Mouse (Mus musculus): ENCODE measurements around the gene Pde6g. TPM values are rescaled to one million over a fixed set of nuclear protein-coding genes. Genes with fewer than 3 reads are reported as not detected.

Gene Pde6g
- polyA plus RNA-seq, 1 experiment from 2014 or later, result 0.51 TPM

DNA sequence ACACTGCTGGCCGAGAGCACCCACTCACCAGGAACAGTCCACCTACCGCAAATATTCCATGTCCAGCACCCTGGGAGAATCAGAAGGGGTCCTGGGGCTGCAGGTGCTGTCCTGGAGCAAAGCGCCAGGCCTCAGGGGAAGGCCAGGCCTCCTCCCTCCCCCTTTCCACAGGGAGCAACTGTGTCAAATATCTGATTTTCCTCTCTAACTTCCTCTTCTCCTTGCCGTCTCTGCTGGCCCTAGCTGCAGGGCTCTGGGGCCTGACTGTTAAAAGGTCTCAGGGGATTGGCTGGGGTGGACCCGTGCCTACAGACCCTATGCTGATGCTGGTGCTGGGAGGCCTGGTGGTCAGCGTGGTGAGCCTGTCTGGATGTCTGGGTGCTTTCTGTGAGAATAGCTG is 9.2 kb downstream of the Pde6g start:
- WGBS, result 61% methylated on average over 6 of the region's 6 CpGs
- ATAC-seq (replicated peaks; ENCODE audit: low FRiP score) (no peak), DNase-seq (ENCODE audit: low spot score) (peak; percentile 19)
- Histone ChIP-seq H3K4me3 (ENCODE audit: low read depth, low read length) (no peak overlapping the region), H3K4me2 (no peak overlapping the region), H3K9me3 (ENCODE audit: control insufficient read depth, low read length) (no peaks in the 10 kb centered on the region), H3K9ac (ENCODE audit: low read depth, low read length) (no peak overlapping the region), H3K27me3 (replicated peaks; ENCODE audit: control insufficient read depth, insufficient read depth, low read length) (no peaks in the 10 kb centered on the region), H3K36me3 (ENCODE audit: control insufficient read depth, insufficient read depth, low read length) (no peaks in the 10 kb centered on the region), H3K27ac (ENCODE audit: low read depth, low read length) (no peak overlapping the region), H3K4me1 (replicated peaks; ENCODE audit: control insufficient read depth, insufficient read depth, low read length) (peaks cover 2% of the 10 kb centered on the region; the same call in 1 of the 2 replicates)

DNA sequence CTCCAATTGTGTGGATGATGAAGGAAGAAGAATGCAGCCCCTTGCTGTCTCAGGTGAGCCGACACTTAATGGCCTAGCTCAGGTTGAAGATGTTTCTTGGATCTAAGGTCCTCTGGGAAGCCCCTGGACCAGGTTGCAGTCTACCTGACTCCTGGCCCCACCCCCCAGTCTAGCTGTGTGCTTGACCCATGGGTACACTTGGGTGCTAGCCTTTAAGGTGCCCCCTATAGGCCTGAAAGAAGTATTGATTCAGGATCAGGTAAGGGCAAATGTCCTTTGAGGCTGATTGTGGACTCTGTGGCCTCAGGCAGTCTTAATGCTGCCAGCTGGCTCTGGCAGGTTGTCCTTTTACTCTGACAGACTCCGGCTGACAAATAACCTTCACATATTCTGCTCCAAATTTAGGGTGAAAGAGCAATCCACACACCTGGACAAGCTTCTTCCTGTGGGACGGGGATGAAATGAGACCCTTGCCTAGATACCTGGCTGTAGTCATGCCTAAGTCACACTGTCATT is 10.5 kb downstream of the Pde6g start:
- no peaks in the 10 kb centered on the region for H3K9me3 ChIP-seq (ENCODE audit: control insufficient read depth, low read length)

DNA sequence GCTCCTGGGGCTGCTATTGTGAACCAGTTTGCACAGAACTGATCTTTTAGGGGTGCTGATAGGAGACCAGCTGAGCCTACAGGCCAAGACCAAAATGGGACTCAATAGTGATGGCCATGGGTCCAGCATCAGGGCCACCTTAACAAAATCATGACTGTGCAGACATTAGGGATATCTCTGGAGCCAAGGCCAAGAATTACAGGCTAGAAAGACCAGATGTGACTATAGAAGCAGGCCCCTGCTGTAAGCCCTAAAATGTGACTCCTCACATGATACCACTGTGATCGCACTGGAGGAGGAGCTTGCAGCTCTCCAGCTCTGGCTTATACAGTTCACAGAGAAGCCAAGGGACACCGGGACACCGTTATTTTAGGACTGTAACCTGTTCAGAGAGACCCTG is 11.0 kb downstream of the Pde6g start, which contains the start of gene Tspan10:
Gene Tspan10, plus strand, starts transcription at position 301 of the 400 bp plus-strand sequence.
- Histone ChIP-seq H3K9ac (ENCODE audit: low read depth, low read length) (no peak within 1 kb of the TSS), H3K4me1 (replicated peaks; ENCODE audit: control insufficient read depth, insufficient read depth, low read length) (peaks cover 2% of the 10 kb centered on the region; the same call in 1 of the 2 replicates), H3K27me3 (replicated peaks; ENCODE audit: control insufficient read depth, insufficient read depth, low read length) (no peaks in the 10 kb centered on the region), H3K36me3 (ENCODE audit: control insufficient read depth, insufficient read depth, low read length) (no peaks in the 10 kb centered on the region), H3K4me3 (ENCODE audit: low read depth, low read length) (no peak within 1 kb of the TSS), H3K27ac (ENCODE audit: low read depth, low read length) (no peak within 1 kb of the TSS), H3K9me3 (ENCODE audit: control insufficient read depth, low read length) (no peaks in the 10 kb centered on the region), H3K4me2 (no peak within 1 kb of the TSS)
- 83% methylated on average over 3 of the region's 3 CpGs for WGBS
- no peak for DNase-seq (ENCODE audit: low spot score)
- no peak for ATAC-seq (replicated peaks; ENCODE audit: low FRiP score)

More for the DNA sequence above, 10.5 kb downstream of the Pde6g start:
- 84% methylated on average over 3 of the region's 3 CpGs for WGBS
- Histone ChIP-seq H3K36me3 (ENCODE audit: control insufficient read depth, insufficient read depth, low read length) (no peaks in the 10 kb centered on the region), H3K27me3 (replicated peaks; ENCODE audit: control insufficient read depth, insufficient read depth, low read length) (no peaks in the 10 kb centered on the region), H3K4me2 (no peak overlapping the region), H3K27ac (ENCODE audit: low read depth, low read length) (no peak overlapping the region), H3K4me3 (ENCODE audit: low read depth, low read length) (no peak overlapping the region), H3K9ac (ENCODE audit: low read depth, low read length) (no peak overlapping the region), H3K4me1 (replicated peaks; ENCODE audit: control insufficient read depth, insufficient read depth, low read length) (peaks cover 2% of the 10 kb centered on the region; the same call in 1 of the 2 replicates)
- ATAC-seq (replicated peaks; ENCODE audit: low FRiP score) (no peak), DNase-seq (ENCODE audit: low spot score) (no peak)

DNA sequence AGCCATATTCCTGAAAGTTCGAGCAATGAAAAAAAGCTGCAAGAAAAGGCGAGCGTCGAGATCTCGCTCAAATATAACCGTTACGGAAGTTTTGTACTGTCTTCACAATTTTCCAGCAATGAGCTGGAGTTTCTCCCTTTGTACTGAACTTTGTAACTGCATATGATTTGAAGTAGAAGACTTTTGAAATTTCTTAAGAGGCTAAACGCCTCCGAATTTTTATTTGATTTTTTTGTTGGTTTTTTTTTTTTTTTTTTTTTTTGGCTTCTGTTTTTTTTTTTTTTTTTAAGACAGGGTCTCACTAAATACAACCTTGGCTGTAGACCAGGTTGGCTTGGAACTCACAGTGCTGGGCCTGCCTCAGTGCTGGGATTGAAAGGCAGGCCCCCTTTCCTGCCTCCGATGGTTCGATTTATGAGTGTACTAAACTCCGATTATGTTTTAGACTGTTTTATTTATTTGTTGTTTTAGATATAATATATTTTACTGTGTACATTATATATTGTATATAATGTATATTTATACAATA is 15.4 kb downstream of the Pde6g start:
- 32% methylated on average over 12 of the region's 12 CpGs for WGBS
- peak overlapping the region; percentile 90 for H3K9ac ChIP-seq (ENCODE audit: low read depth, low read length)
- no peak for ATAC-seq (replicated peaks; ENCODE audit: low FRiP score)
- H3K9me3 ChIP-seq (ENCODE audit: control insufficient read depth, low read length), result no peaks in the 10 kb centered on the region
- no peak for DNase-seq (ENCODE audit: low spot score)
- peak overlapping the region; percentile 62 for H3K27ac ChIP-seq (ENCODE audit: low read depth, low read length)
- peak overlapping the region; percentile 99 for H3K4me3 ChIP-seq (ENCODE audit: low read depth, low read length)
- H3K4me1 ChIP-seq (replicated peaks; ENCODE audit: control insufficient read depth, insufficient read depth, low read length), result peaks cover 10% of the 10 kb centered on the region
- peak overlapping the region; percentile 94 for H3K4me2 ChIP-seq
- no peaks in the 10 kb centered on the region for H3K27me3 ChIP-seq (replicated peaks; ENCODE audit: control insufficient read depth, insufficient read depth, low read length)
- H3K36me3 ChIP-seq (ENCODE audit: control insufficient read depth, insufficient read depth, low read length), result peaks cover 12% of the 10 kb centered on the region

DNA sequence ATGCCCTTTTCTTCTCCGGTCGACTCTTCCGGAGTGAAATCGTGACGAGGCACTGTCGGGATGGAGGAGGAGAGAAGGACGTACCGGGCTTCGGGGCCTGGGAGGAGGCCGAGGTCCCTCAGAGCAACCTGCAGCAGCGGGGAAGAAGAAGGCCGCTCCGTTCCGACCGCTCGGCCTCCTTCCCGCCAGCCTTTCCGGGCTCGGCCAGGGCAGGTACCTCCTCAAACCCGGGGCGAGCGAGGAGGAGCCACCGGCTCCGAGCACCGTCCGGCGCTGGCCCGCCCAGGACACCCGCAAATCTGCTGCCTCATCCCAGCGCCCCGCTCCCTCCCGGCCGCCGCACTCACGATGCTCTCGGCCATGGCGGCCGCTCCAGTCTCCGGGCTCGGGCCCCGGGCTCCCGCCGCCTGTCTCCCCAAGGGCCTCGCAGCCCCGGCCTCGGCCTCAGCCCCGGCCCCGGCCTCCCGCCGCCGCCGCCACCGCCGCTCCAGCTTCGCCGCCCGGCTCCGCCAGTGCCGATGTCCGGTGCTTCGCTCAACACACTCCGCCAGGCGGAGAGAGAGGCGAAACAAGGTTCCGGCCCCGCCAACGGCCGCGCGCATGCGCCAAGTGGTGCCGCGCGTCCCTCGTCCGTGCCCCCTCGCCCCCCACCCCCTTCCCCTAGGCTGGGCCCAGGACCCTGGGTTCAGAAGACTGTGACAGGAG is 16.0 kb downstream of the Pde6g start, which contains the start of gene Nploc4:
Gene Nploc4, minus strand, starts transcription at position 557 of the 705 bp plus-strand sequence.
- Histone ChIP-seq H3K27me3 (replicated peaks; ENCODE audit: control insufficient read depth, insufficient read depth, low read length) (no peaks in the 10 kb centered on the region), H3K4me1 (replicated peaks; ENCODE audit: control insufficient read depth, insufficient read depth, low read length) (peaks cover 10% of the 10 kb centered on the region), H3K4me3 (ENCODE audit: low read depth, low read length) (peak within 1 kb of the TSS; percentile 99), H3K4me2 (peak within 1 kb of the TSS; percentile 94), H3K9ac (ENCODE audit: low read depth, low read length) (peak within 1 kb of the TSS; percentile 90), H3K36me3 (ENCODE audit: control insufficient read depth, insufficient read depth, low read length) (peaks cover 17% of the 10 kb centered on the region), H3K27ac (ENCODE audit: low read depth, low read length) (peak within 1 kb of the TSS; percentile 62), H3K9me3 (ENCODE audit: control insufficient read depth, low read length) (no peaks in the 10 kb centered on the region)
- DNase-seq (ENCODE audit: low spot score) (peak; percentile 90), ATAC-seq (replicated peaks; ENCODE audit: low FRiP score) (peak; percentile 87)
- WGBS, result under 1% methylated on average over 66 of the region's 77 CpGs

DNA sequence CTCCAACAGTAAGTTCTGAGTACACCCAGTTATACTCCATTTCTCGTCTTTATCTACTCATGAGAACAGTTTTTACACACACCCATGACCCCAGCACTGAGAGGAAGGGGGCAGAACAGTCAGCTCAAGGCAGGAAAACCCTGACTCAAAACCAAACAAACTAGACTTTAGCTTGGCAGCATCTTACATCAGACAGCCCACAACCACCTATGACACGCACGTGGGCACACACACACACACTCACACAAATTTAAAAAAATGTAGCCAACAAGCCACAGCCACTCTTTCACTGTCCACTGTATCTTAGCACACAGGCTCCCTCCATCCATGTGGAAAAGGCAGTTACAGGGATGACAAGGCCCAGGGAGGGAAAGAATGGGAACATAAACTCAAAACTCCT is 26.6 kb downstream of the Pde6g start:
- peaks cover 37% of the 10 kb centered on the region for H3K36me3 ChIP-seq (ENCODE audit: control insufficient read depth, insufficient read depth, low read length)

DNA sequence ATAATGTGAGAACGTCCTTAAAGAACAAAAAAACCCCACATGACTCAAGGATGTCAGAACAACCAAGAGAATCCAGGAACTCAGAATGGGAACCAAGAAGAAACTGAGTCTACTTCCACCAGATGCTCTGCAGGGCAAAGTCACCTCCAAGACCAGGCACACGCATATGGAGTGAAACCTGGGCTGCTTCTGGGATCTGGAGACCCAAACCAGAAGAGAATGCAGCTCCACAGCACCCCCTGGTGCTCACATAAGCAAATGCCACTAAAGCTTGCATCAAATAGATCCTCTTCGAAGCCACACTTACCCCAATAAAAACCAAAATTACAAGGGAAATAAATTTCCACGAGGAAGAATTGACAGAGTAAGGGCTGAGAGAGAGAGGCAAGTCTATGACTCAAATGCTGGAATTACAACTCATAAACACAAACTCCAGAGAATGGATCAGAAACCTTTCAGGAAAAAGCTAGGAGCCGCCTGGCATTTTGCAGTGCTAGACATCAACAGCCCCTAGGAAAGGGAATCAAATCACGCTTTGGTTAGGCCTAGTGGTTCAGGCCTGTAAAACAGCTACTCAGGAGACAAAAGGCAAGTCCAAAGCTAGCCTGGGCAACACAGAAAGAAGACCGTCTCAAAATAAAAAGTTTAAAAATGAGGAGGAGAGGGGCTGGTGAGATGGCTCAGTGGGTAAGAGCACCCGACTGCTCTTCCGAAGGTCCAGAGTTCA is 29.6 kb downstream of the Pde6g start:
- Histone ChIP-seq H3K36me3 (ENCODE audit: control insufficient read depth, insufficient read depth, low read length) (peaks cover 42% of the 10 kb centered on the region), H3K27ac (ENCODE audit: low read depth, low read length) (no peak overlapping the region), H3K4me3 (ENCODE audit: low read depth, low read length) (no peak overlapping the region), H3K4me2 (no peak overlapping the region), H3K9ac (ENCODE audit: low read depth, low read length) (no peak overlapping the region), H3K4me1 (replicated peaks; ENCODE audit: control insufficient read depth, insufficient read depth, low read length) (no peaks in the 10 kb centered on the region), H3K27me3 (replicated peaks; ENCODE audit: control insufficient read depth, insufficient read depth, low read length) (no peaks in the 10 kb centered on the region), H3K9me3 (ENCODE audit: control insufficient read depth, low read length) (no peaks in the 10 kb centered on the region)
- no peak for ATAC-seq (replicated peaks; ENCODE audit: low FRiP score)
- WGBS, result 76% methylated on average over 9 of the region's 9 CpGs
- DNase-seq (ENCODE audit: low spot score), result no peak

More for the DNA sequence above, 26.6 kb downstream of the Pde6g start:
- H3K4me2 ChIP-seq, result no peak overlapping the region
- ATAC-seq (replicated peaks; ENCODE audit: low FRiP score) (no peak), DNase-seq (ENCODE audit: low spot score) (no peak)
- WGBS, result 87% methylated on average over 3 of the region's 3 CpGs
- no peaks in the 10 kb centered on the region for H3K4me1 ChIP-seq (replicated peaks; ENCODE audit: control insufficient read depth, insufficient read depth, low read length)
- H3K9me3 ChIP-seq (ENCODE audit: control insufficient read depth, low read length), result no peaks in the 10 kb centered on the region
- H3K9ac ChIP-seq (ENCODE audit: low read depth, low read length), result no peak overlapping the region
- H3K4me3 ChIP-seq (ENCODE audit: low read depth, low read length), result no peak overlapping the region
- no peak overlapping the region for H3K27ac ChIP-seq (ENCODE audit: low read depth, low read length)
- no peaks in the 10 kb centered on the region for H3K27me3 ChIP-seq (replicated peaks; ENCODE audit: control insufficient read depth, insufficient read depth, low read length)

DNA sequence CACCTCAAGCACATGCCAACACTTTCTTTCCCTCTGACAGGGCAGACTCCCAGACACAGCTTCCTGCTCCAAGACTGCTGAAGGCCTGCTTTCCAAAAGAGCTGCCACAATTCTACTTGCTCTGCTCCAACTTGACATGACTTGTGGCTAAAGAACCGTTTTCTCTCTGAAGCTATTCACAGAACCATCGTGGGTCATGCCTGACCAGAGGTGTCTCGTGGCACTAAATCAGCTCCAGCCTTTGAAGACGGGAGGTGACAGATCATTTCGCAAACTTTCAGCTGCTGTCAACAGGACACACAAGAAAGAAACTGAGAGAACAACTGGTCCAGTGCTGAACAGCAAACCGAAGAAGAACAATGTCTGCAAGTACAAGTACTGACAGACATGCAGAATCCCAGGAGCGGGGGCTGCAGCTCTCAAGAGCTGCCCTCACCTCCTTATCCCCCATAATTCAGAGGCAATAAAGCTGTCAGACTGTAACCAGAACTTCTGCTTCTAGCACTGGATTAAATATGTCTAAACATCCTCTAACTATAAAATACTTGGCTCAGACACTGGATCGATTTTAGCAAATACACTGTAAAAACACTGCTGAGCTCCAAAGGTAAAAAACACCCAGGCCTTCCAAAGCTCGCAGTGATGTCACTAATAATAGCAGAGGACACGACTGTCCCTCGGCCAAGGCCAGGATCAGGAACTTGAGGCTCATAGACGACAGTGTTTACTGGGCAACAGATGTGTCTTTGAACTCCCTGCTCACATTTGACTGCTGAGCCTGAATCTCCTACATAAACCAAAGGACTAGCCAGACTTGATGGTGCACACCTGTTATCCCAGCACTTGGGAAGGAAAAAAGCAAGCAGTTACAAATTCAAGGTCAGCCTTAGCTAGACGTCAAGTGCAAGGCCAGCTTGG is 30.4 kb downstream of the Pde6g start:
- DNase-seq (ENCODE audit: low spot score) (no peak), ATAC-seq (replicated peaks; ENCODE audit: low FRiP score) (no peak)
- H3K9ac ChIP-seq (ENCODE audit: low read depth, low read length), result no peak overlapping the region
- peaks cover 45% of the 10 kb centered on the region for H3K36me3 ChIP-seq (ENCODE audit: control insufficient read depth, insufficient read depth, low read length)
- no peak overlapping the region for H3K27ac ChIP-seq (ENCODE audit: low read depth, low read length)
- H3K9me3 ChIP-seq (ENCODE audit: control insufficient read depth, low read length), result no peaks in the 10 kb centered on the region
- H3K27me3 ChIP-seq (replicated peaks; ENCODE audit: control insufficient read depth, insufficient read depth, low read length), result no peaks in the 10 kb centered on the region
- H3K4me3 ChIP-seq (ENCODE audit: low read depth, low read length), result no peak overlapping the region
- 84% methylated on average over 13 of the region's 13 CpGs for WGBS
- no peak overlapping the region for H3K4me2 ChIP-seq
- H3K4me1 ChIP-seq (replicated peaks; ENCODE audit: control insufficient read depth, insufficient read depth, low read length), result no peaks in the 10 kb centered on the region
